Mouse (Mus musculus) liver, adult 2 months (tissue): ENCODE data around the gene Wdr20. TPM values are rescaled to one million over a fixed set of nuclear protein-coding genes. Genes with fewer than 3 reads are reported as not detected.
A peak's percentile ranks its signal among the peaks of the same experiment; 100 is the strongest.
"Not testable (repeated sequence)": the region's sequence is repeated elsewhere in the genome, so short reads cannot be mapped to it uniquely, and the experiment has no call there.

Experiments used
- DNase-seq: peaks from one replicate; pipeline ENCODE4 v3.0.0-alpha.2; 2011; ENCODE audit warnings: low read depth, low spot score; ENCODE audit errors: extremely low read depth
- H3K27ac ChIP-seq: fragments of 200-500 bp; replicated peaks from 2 replicates; pipeline ENCODE4 v1.5.1; 2012; ENCODE audit warnings: low read depth, mild to moderate bottlenecking, control low read depth, inconsistent platforms, low read length; ENCODE audit not compliant: insufficient read depth
- H3K27me3 ChIP-seq: fragments of 200-500 bp; 2 replicates; pipeline ENCODE4 v1.6.1; 2012; ENCODE audit warnings: mild to moderate bottlenecking, moderate library complexity, low read length, inconsistent platforms; ENCODE audit not compliant: control insufficient read depth, insufficient read depth
- H3K36me3 ChIP-seq: fragments of 200-500 bp; 2 replicates; pipeline ENCODE4 v1.6.1; 2012; ENCODE audit warnings: low read length, inconsistent platforms; ENCODE audit not compliant: control insufficient read depth, insufficient read depth
- H3K4me1 ChIP-seq: fragments of 200-500 bp; 2 replicates; pipeline ENCODE4 v1.6.1; 2011; ENCODE audit warnings: low read length; ENCODE audit not compliant: control insufficient read depth, insufficient read depth
- H3K4me3 ChIP-seq: fragments of 200-500 bp; 2 replicates; pipeline ENCODE4 v1.5.1; 2011; ENCODE audit warnings: low read depth, mild to moderate bottlenecking, control low read depth, low read length, moderate library complexity; ENCODE audit not compliant: insufficient read depth
- H3K79me2 ChIP-seq: fragments of 200-500 bp; 2 replicates; pipeline ENCODE4 v1.6.1; 2012; ENCODE audit warnings: inconsistent platforms, mild to moderate bottlenecking, low read length, moderate library complexity; ENCODE audit not compliant: control insufficient read depth, insufficient read depth
- H3K9ac ChIP-seq: fragments of 200-500 bp; 2 replicates; pipeline ENCODE4 v1.6.1; 2012; ENCODE audit warnings: low read depth, mild to moderate bottlenecking, control low read depth, inconsistent platforms, low read length
- CTCF ChIP-seq: fragments of 200-500 bp; IDR thresholded peaks from 2 replicates; pipeline ENCODE4 v1.5.1; 2011; ENCODE audit warnings: low read depth, low read length, control low read depth
- POLR2A ChIP-seq: fragments of 200-500 bp; IDR thresholded peaks from 2 replicates; pipeline ENCODE4 v1.6.1; 2011; ENCODE audit warnings: low read length, control low read depth; ENCODE audit not compliant: insufficient read depth; ENCODE audit errors: extremely low read depth
- WGBS: fragments of 180-500 bp; shearing (Covaris S2); methylation state at CpG from one replicate; pipeline ENCODE4 v1.1.7; 2018; 5-methylcytosine and 5-hydroxymethylcytosine counted together
- polyA plus RNA-seq: library from polyadenylated mRNA; depleted of rRNA; stranded (reverse); fragments of >200 nt; gene quantifications from 2 replicates; pipeline ENCODE4 v1.2.3, GENCODE M21; 2012
- total RNA-seq: library from RNA; depleted of rRNA; stranded (reverse); fragments of >200 nt; gene quantifications from 2 replicates; pipeline ENCODE4 v1.2.3, GENCODE M21; 2014

Gene Wdr20
- total and polyA plus RNA-seq, 2 experiments = 16.5 to 21.0 TPM

- Histone ChIP-seq H3K9ac (no peak overlapping the region), H3K4me3 (no peak overlapping the region), H3K79me2 (0 out of 2 replicates have a peak, but pooled peaks cover 3% of the 10 kb centered on the region), H3K4me1 (peaks cover 3% of the 10 kb centered on the region; the same call in 1 of the 2 replicates), H3K27ac (no peak overlapping the region), H3K36me3 (no peaks in the 10 kb centered on the region), H3K27me3 (no peaks in the 10 kb centered on the region)
- WGBS = 81% methylated on average over 2 of the region's 2 CpGs
- DNase-seq = no peak
- TF ChIP-seq POLR2A (no peak), CTCF (no peak)
Observed at GRCm38 (mm10) chr12:110700730-110701129, 37.0 kb upstream of the Wdr20 start.

GRCm38 (mm10) chr12:110701363-110701762 lies 36.4 kb upstream of the Wdr20 start:
- not testable (repeated sequence) for H3K9ac ChIP-seq, H3K27ac ChIP-seq, DNase-seq, H3K36me3 ChIP-seq, H3K4me3 ChIP-seq, H3K4me1 ChIP-seq, H3K79me2 ChIP-seq, H3K27me3 ChIP-seq
- 80% methylated on average over 3 of the region's 3 CpGs for WGBS

- 52% methylated on average over 4 of the region's 4 CpGs for WGBS
- H3K27me3 ChIP-seq = no peaks in the 10 kb centered on the region
- no peak for DNase-seq
- no peak for TF ChIP-seq CTCF
- TF ChIP-seq POLR2A = no peak
- H3K9ac ChIP-seq = no peak within 1 kb of the TSS
- H3K4me1 ChIP-seq = peaks cover 5% of the 10 kb centered on the region; the same call in 1 of the 2 replicates
- H3K36me3 ChIP-seq = no peaks in the 10 kb centered on the region
- H3K27ac ChIP-seq = no peak within 1 kb of the TSS
- H3K4me3 ChIP-seq = no peak within 1 kb of the TSS
- H3K79me2 ChIP-seq = no peaks in the 10 kb centered on the region
Observed at GRCm38 (mm10) chr12:110702556-110702955, 35.2 kb upstream of the Wdr20 start, which contains the start of gene Hsp90aa1. Hsp90aa1 (minus strand) TSS chr12:110702728.

GRCm38 (mm10) chr12:110703008-110703471 lies 34.7 kb upstream of the Wdr20 start:
- Histone ChIP-seq H3K79me2 (no peaks in the 10 kb centered on the region), H3K27ac (no peak overlapping the region)
- DNase-seq = peak; percentile 44

GRCm38 (mm10) chr12:110703682-110704081 lies 34.1 kb upstream of the Wdr20 start:
- 77% methylated on average over 7 of the region's 7 CpGs for WGBS
- Histone ChIP-seq H3K27me3 (no peaks in the 10 kb centered on the region), H3K36me3 (no peaks in the 10 kb centered on the region), H3K4me1 (peaks cover 5% of the 10 kb centered on the region; the same call in 1 of the 2 replicates), H3K4me3 (no peak overlapping the region), H3K79me2 (no peaks in the 10 kb centered on the region), H3K27ac (no peak overlapping the region), H3K9ac (no peak overlapping the region)
- DNase-seq = no peak
- no peak for TF ChIP-seq POLR2A

More at GRCm38 (mm10) chr12:110703008-110703471, 34.7 kb upstream of the Wdr20 start:
- peaks cover 5% of the 10 kb centered on the region; the same call in 1 of the 2 replicates for H3K4me1 ChIP-seq
- peak; percentile 94 for TF ChIP-seq CTCF
- TF ChIP-seq POLR2A = no peak
- no peaks in the 10 kb centered on the region for H3K27me3 ChIP-seq
- H3K4me3 ChIP-seq = no peak overlapping the region
- WGBS = 31% methylated on average over 8 of the region's 8 CpGs
- H3K9ac ChIP-seq = no peak overlapping the region
- H3K36me3 ChIP-seq = no peaks in the 10 kb centered on the region

GRCm38 (mm10) chr12:110705419-110705818 lies 32.3 kb upstream of the Wdr20 start:
- H3K36me3 ChIP-seq, H3K27me3 ChIP-seq, H3K27ac ChIP-seq, H3K79me2 ChIP-seq, DNase-seq, H3K9ac ChIP-seq, H3K4me3 ChIP-seq, H3K4me1 ChIP-seq: not testable (repeated sequence)
- 97% methylated on average over 4 of the region's 4 CpGs for WGBS
